Mouse (Mus musculus) lung, postnatal 14 days (tissue): ENCODE measurements at regions not wholly inside any gene's neighbourhood (a gene's known extent, or its start where the extent isn't known, plus 50 kb on each side); places are given as distances from the start of the nearest gene placed in this dataset.

Experiments used
- DNase-seq: peaks from one replicate; pipeline ENCODE4 v3.0.0; 2021

DNA sequence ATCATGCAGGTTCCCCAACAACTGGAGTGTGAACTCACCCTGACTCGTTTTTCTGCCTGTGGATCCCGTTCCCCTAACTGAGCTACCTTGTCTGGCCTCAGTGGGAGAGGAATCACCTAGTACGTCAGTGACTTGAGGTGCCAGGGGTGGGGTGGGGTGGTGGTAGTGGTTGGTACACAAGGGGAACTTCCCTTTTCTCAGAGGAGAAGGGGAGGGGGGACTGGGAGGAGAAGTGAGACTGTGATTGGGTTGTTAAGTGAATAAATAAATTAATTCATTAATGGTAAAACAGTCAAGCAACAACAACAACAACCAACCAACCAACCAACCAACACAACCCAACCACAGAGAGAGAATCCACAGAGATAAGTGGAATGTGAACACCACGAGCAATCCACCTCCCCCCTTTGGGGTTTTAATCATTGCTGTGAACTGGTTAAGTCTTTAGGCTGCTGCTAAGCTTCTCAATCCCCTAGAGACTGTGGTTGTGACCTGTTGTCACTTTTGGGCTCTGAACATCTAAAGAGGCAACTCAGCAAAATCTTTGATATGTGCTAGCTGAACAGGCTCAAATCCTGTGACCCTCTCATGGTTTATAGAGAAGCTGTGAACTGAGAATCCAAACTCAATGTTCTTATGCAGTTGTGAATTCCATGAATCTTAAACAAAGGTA, 111.0 kb upstream of the Fbxo11 start:
- no peak for DNase-seq

DNA sequence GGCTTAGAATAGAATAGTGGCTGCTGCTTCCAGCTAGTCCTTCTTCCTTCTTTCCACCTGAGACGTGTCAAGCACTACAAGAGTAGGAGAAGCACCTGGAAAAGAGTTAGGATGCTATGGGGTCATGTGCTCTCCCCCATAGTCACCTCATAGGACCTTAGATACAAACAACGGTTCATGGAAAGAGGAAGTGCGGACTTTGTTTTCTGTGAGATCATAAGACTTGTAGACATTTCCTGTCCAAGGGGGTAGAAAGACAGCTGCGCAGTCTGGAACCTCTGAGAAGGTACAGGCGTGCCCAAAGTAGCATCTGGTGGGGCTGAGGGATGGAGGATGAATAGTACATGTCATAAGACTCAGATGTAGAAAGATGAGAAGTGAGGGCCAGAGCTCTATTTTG, 125.6 kb upstream of the Fbxo11 start:
- DNase-seq, result no peak

DNA sequence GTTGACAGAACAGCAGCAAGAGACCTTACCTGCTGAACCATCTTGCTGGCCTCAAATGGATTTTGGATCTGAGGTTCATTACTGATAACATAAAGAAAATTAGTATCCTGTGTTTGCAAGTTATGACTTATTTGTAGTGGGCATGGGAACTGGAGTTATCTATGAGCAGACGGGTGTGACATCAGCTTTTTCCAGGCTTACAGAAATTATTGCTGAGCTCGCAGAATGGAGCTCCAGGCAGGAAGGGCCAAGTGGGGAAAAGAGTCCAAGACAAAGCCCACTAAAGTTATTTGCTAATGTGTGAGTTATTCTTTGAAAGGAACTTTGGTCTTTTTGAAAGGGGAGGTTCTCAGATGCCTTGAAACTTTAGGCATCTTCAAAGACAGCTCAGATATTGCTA, 126.4 kb upstream of the Fbxo11 start:
- DNase-seq, result no peak

DNA sequence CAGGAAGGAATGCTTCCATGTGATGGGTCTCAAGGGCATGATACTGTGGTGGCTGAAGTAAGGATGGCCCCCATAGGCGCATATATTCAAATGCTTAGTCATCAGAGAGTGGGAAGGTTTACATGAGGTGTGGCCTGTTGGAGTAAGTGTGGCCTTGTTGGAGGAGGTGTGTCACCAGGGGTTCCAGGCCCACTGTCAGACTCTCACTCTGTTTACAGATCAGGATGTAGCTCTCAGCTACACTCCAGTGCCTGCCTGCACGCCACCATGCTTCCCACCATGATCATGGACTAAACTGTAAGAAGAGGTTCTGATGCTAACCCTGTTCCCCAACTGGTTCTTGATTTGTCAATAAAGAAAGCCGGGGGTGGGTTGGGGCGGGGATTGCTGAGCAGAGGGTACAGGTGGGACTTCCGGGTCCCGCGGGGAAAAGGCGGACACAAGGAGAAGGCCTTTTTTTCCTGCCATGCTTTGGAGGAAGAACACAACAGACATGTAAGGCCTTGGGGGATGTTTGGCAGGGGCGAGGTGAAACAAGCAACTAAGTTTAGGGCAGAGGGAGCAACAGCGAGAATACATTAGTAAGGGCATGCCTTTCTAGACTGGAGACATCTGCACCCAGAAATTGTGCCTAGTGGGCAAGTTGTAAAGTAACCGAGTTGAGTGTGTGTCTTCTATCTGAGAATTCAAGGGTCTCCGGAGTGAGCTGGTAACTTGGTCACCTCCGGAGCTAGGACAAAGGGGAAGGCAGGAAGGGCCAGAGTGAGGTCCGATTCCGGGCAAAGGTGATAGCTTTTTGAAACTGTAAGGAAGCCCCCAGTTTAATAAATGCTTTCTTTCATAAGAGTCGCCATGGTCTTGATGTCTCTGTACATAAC, 127.1 kb upstream of the Fbxo11 start:
- DNase-seq, result no peak

GRCm38 (mm10) chr17:88194693-88195092, 129.6 kb upstream of the Fbxo11 start:
- no peak for DNase-seq

- DNase-seq, result peak; percentile 21
Observed at GRCm38 (mm10) chr17:88195303-88195702, 130.2 kb upstream of the Fbxo11 start.

DNA sequence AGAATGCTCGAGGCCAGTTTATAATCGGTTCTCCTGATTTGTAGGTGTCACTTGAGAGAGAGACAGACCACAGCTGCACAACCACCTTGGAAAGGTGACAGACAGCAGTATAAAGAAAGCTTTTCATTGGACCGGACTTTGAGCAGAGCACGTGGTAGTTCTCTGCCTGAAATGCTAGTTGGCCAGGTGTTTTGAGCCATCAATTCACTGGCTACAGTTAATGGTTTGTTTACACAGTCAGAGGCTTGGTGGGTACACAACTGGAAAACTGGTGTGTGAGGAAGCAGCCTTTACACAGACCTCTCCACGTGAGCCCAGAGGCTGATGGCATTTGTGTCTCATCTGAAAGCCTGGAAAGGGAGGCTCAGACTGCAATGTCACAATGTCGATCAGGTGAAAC, 130.8 kb upstream of the Fbxo11 start:
- no peak for DNase-seq

DNA sequence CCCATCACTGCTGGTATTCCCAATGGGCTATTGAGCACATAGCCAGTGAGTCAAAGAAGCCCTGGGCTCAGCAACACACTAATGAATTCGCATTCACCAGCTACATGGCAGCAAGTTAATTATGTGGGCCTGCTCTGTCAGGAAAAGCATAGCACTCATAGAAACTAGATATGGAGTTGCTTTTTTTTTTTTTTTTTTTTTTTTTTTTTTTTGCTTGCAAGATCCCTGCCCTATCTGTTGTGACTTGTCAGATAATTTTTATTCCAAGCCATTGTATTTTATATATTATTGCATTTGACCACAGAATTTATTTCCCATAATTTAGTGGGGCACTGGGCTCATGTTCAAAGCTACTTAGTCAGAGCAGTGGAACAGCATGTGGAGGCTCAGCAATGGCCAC, 131.2 kb upstream of the Fbxo11 start:
- no peak for DNase-seq

DNA sequence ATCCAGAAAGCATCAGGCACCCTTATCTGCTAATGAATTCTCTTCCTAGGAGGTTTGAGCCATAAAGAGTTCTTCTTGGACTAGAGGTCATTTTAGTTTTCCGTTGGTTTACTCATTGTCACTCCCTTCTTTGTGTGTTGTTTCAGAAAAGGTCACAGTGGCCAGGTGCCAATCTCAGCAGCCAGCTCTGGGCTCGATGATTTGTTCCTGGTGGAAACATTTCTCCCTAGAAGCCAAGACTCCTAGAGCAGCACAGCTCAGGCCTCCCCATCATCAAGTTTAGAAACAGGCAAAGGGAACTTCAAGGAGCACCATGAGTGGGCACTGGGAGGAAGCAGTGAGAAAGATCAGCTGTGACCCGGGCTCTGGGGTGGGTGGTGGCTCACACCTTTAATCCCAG, 132.3 kb upstream of the Fbxo11 start:
- DNase-seq, result peak; percentile 36

- DNase-seq, result no peak
Observed at GRCm38 (mm10) chr17:88201249-88201970, 136.3 kb upstream of the Fbxo11 start.

DNA sequence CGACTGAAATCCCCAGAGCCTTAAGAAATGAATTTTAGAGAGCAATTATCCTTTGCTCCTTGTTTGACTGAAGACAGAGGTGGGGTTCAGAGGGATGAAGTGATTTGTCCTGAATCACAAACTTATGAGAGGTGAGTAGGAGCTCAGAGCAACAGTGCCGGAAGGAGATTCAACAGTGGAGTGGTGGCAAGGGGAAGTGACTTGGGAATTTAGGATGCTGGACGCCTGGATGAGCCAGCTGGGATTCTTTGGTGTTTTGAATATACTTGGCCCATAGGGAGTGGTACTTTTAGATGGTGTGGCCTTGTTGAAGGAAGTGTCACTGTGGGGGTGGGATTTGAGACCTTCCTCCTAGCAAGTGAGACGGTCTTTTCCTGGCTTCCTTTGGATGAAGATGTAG, 137.1 kb upstream of the Fbxo11 start:
- DNase-seq, result no peak

- no peak for DNase-seq
Observed at GRCm38 (mm10) chr17:88209565-88209964, 144.5 kb upstream of the Fbxo11 start.

DNA sequence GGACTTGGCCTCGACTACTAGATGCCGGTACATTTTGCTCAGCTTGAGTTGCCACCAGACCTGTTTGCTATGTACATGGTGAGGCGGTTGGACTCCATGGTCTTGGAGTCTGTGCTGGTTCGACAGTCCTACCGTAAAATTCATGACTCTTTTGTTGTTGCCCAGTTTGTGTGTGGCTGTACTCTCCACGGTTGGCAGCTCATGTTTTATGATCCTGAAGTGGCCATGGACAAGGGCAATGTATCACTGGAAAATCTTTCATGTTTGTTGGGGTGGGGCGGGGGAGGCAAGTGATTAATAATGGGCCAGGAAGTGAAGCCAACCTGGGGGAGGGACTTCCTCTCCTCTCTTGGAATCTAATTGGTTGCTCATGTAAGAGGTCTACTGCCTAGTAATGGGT, 147.0 kb upstream of the Fbxo11 start:
- no peak for DNase-seq

DNA sequence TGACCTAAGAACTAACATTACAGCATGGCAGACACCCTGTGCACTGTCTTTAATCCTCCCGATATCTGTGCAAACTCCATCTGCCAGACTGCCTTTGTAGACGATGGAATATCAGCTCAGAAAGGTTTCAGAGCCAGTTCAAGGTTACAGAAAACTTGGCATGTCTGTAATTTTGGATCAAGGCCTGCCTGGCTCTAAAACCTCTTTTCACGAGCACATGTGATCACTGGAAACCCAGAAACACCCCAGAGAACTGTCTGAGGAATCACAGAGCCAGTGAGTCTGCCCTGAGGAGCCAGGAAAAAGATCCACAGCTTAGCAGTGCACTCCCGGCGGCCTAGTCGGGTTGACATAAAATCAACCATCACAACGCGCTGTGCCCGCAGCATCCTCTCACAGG, 149.7 kb upstream of the Fbxo11 start:
- DNase-seq, result peak; percentile 9

DNA sequence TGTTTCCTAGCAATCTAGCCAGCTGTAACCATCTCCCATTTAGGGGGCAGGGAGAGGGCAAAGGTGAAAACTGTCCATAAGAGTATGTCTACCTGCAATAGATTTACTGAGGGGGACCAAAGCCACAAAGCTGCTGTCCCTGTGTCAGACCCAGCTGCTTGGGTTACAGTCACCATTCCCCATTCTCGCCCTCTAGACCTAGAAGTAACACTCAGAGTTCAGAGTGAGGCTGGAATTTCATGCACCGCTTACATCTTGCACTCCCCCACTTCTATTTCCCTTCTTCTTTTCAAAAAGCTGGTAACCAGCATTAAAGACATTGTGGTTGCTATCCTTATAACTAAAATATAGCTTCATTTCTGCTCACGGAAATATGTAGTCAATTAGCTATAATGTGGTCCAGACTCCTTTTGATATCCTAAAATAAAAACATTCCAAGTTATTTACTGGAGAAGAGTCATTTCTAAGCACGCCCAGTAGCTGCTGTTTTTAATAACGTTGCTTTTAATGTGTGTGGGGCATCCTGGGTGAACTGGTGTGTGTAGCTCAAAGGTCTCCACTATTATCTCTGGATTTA, 157.4 kb upstream of the Fbxo11 start:
- no peak for DNase-seq

GRCm38 (mm10) chr17:88240476-88240875, 175.4 kb upstream of the Fbxo11 start:
- no peak for DNase-seq

DNA sequence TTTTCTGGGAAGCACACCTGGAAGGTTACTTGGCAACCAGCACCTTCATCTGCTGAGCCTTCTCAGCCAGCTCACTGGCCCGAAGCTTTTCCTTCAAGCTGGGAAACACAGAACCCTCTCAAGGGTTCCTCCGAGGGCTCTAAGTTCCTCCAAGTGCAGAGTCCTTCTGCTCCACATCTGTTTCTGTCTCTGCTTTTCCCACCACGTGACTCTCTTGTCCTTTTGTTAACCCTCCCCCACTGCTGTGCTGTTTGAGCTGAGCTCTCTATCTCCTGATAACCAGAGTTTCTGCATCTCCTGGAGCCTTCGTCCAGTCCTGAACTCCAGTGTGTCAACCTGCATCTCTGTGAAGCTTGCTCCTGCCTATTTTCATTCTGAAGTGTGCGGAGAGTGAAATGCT, 183.5 kb upstream of the Fbxo11 start:
- no peak for DNase-seq

GRCm38 (mm10) chr17:88251949-88252521, 186.9 kb upstream of the Fbxo11 start:
- peak; percentile 74 for DNase-seq

- peak; percentile 89 for DNase-seq
Observed at GRCm38 (mm10) chr17:88255744-88256598, 184.5 kb upstream of the Foxn2 start.

GRCm38 (mm10) chr17:88256599-88257544, 183.6 kb upstream of the Foxn2 start:
- peak; percentile 65 for DNase-seq

- no peak for DNase-seq
Observed at GRCm38 (mm10) chr17:88258361-88258796, 182.1 kb upstream of the Foxn2 start.
